Mouse (Mus musculus) liver, embryonic 14.5 days (tissue): ENCODE measurements at regions not wholly inside any gene's neighbourhood (a gene's known extent, or its start where the extent isn't known, plus 50 kb on each side); places are given as distances from the start of the nearest gene placed in this dataset.

ENCODE experiments used
- ATAC-seq: fragments of 200-750 bp; cut with Nextera tagmentation; 2 replicates; pipeline ENCODE4 v1.8.0; 2017; ENCODE audit warnings: moderate number of reproducible peaks, mild to moderate bottlenecking, moderate library complexity; ENCODE audit not compliant: insufficient read depth
- DNase-seq, 3 experiments: peaks; one replicate each; pipeline ENCODE4 v3.0.0-alpha.2; 2012 to 2013; ENCODE audit warnings: low read depth in 3 of 3, low spot score in 3 of 3
- H3K27ac ChIP-seq: fragments of 300-500 bp; sonication (generic); 2 replicates; pipeline ENCODE4 v1.5.1; 2014; ENCODE audit warnings: moderate library complexity, mild to moderate bottlenecking, control low read depth, inconsistent platforms
- H3K27me3 ChIP-seq: fragments of 300-500 bp; sonication (generic); 2 replicates; pipeline ENCODE4 v1.6.1; 2014; ENCODE audit warnings: mild to moderate bottlenecking, low read length, moderate library complexity; ENCODE audit not compliant: control insufficient read depth, insufficient read depth
- H3K36me3 ChIP-seq: fragments of 300-500 bp; sonication (generic); replicated peaks from 2 replicates; pipeline ENCODE4 v1.6.1; 2014; ENCODE audit warnings: low read depth; ENCODE audit not compliant: control insufficient read depth, insufficient read depth
- H3K4me1 ChIP-seq, 2 experiments: fragments of 200-500 bp in 1 of 2; fragments of 300-500 bp in 1 of 2; sonication (generic) in 1 of 2; replicated peaks; 2 replicates each; pipeline ENCODE4 v1.6.1; 2012 to 2014; ENCODE audit warnings: antibody characterized with exemption in 1 of 2, inconsistent platforms in 1 of 2, low read length in 1 of 2; ENCODE audit not compliant: control insufficient read depth in 2 of 2, insufficient read depth in 2 of 2
- H3K4me2 ChIP-seq: fragments of 300-500 bp; sonication (generic); 2 replicates; pipeline ENCODE4 v1.6.1; 2014; ENCODE audit warnings: low read depth, mild to moderate bottlenecking, control low read depth, moderate library complexity
- H3K4me3 ChIP-seq, 2 experiments: fragments of 200-500 bp in 1 of 2; fragments of 300-500 bp in 1 of 2; sonication (generic) in 1 of 2; 2 replicates each; pipeline ENCODE4 v1.5.1; 2012 to 2014; ENCODE audit warnings: low read depth in 2 of 2, low read length in 2 of 2, mild to moderate bottlenecking in 2 of 2, control low read depth in 1 of 2, inconsistent platforms in 1 of 2, moderate library complexity in 1 of 2; ENCODE audit not compliant: insufficient read depth in 1 of 2
- H3K9ac ChIP-seq: fragments of 300-500 bp; sonication (generic); replicated peaks from 2 replicates; pipeline ENCODE4 v1.6.1; 2014; ENCODE audit warnings: mild to moderate bottlenecking, control low read depth, moderate library complexity
- H3K9me3 ChIP-seq: fragments of 300-500 bp; sonication (generic); 2 replicates; pipeline ENCODE4 v1.6.1; 2016; ENCODE audit warnings: low read length, mixed read lengths; ENCODE audit not compliant: control insufficient read depth
- CTCF ChIP-seq: IDR thresholded peaks from 2 replicates; pipeline ENCODE4 v1.5.1; 2016; ENCODE audit warnings: antibody characterized with exemption, low read depth, control low read depth
- EP300 ChIP-seq: IDR thresholded peaks from 2 replicates; pipeline ENCODE4 v1.6.1; 2016; ENCODE audit warnings: antibody characterized with exemption, low read depth
- WGBS: fragments of 180-500 bp; shearing (Covaris S2); extraction: QIAGEN DNeasy Blood & Tissue Kit; methylation state at CpG from one replicate; pipeline ENCODE4 v1.1.7; 2014; ENCODE audit not compliant: insufficient replicate concordance; 5-methylcytosine and 5-hydroxymethylcytosine counted together

DNA sequence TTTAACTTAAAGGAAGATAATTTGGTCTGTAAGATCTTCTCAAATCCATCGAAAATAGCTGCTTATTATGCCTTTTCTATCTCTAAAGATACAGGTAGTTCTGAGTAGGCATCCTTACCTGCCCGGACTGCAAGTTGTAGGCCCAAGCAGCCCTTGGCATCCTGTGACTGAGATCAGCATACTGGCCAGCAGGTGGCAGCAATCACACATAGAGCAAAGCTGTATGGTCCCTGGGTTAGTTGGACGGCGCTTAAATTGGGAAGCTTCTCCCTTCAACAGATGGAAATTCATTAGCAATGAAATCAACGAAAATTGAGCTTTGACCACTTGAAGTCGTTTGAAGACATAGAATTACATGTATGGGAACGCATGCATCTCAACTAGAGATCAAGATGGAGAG, 61.0 kb downstream of the Ccng2 start:
- H3K4me3 ChIP-seq, result no peak overlapping the region
- WGBS, result 15% methylated on average over 7 of the region's 7 CpGs
- H3K9me3 ChIP-seq, result no peaks in the 10 kb centered on the region
- H3K9ac ChIP-seq, result no peak overlapping the region
- no peak overlapping the region for H3K4me2 ChIP-seq
- DNase-seq (peak; percentile 10 to 29 (median 14)), ATAC-seq (no peak)
- no peak overlapping the region for H3K27ac ChIP-seq
- H3K27me3 ChIP-seq, result no peaks in the 10 kb centered on the region
- H3K4me1 ChIP-seq, result no peaks in the 10 kb centered on the region
- H3K36me3 ChIP-seq, result no peaks in the 10 kb centered on the region
- TF ChIP-seq EP300, result no peak
- TF ChIP-seq CTCF, result peak; percentile 87

DNA sequence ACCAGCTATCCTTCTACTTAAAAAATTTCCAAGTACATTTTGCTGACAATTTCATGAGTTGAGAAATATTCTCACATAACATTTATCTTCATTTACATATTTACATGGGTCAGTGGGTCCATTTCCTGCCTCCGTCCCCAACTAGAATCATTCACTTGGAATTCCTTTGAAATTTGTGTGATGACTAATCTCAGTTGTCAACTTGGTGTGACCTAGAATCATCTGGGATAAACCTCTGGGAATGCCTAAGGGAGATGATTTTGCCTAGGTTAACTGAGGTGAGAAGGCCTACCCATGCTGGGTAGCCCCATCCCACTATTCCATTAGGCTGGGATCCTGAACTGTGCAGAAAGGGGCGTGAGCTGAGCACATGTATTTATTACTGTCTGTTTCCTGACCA, 63.8 kb downstream of the Ccng2 start:
- DNase-seq (no peak), ATAC-seq (no peak)
- no peak overlapping the region for H3K9ac ChIP-seq
- H3K9me3 ChIP-seq, result no peaks in the 10 kb centered on the region
- TF ChIP-seq CTCF (no peak), EP300 (no peak)
- no peaks in the 10 kb centered on the region for H3K4me1 ChIP-seq
- 39% methylated on average over 2 of the region's 2 CpGs for WGBS
- no peak overlapping the region for H3K4me3 ChIP-seq
- H3K27ac ChIP-seq, result no peak overlapping the region
- no peaks in the 10 kb centered on the region for H3K27me3 ChIP-seq
- H3K4me2 ChIP-seq, result no peak overlapping the region
- no peaks in the 10 kb centered on the region for H3K36me3 ChIP-seq

DNA sequence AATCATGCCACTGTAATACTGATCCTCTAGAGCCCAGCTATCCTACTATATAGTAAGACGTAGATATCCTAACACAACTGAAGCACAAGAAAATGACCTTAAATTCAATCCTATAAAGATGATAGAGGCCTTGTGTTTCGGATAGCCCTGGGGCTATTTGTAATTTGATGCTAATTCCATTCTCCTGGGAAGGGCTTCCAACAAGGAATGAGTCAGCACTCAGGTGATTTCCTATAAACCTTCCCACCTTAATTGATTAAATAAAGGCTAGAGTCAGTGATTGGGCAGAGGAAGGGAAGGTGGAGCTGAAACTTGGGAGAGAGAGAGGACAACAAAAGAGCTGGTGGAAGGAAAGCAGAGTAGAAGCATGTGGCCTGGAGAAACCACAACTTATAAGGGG, 86.0 kb downstream of the Ccng2 start:
- H3K4me2 ChIP-seq, result no peak overlapping the region
- no peak overlapping the region for H3K4me3 ChIP-seq
- H3K36me3 ChIP-seq, result no peaks in the 10 kb centered on the region
- no peaks in the 10 kb centered on the region for H3K9me3 ChIP-seq
- H3K9ac ChIP-seq, result no peak overlapping the region
- DNase-seq (no peak), ATAC-seq (no peak)
- H3K27me3 ChIP-seq, result no peaks in the 10 kb centered on the region
- no peak overlapping the region for H3K27ac ChIP-seq
- no peak for TF ChIP-seq EP300
- no peak for TF ChIP-seq CTCF
- no peaks in the 10 kb centered on the region for H3K4me1 ChIP-seq
- WGBS, result 57% methylated on average over 2 of the region's 2 CpGs
